Mouse (Mus musculus): ENCODE measurements around the gene Tmem163. TPM values are rescaled to one million over a fixed set of nuclear protein-coding genes. Genes with fewer than 3 reads are reported as not detected.

The Tmem163 gene
- 57.8 and 64.5 TPM in 2 replicates for polyA plus RNA-seq (2014; fragmentation: Nextera tagmentation; extraction: Ambion mirVana)

GRCm38 (mm10) chr1:127679498-127680133 is at the start of gene Tmem163:
Gene Tmem163 (minus strand): TSS chr1:127679548.
- Histone ChIP-seq H3K9me3 (ENCODE audit: control insufficient read depth, low read length) (no peaks in the 10 kb centered on the region), H3K27ac (ENCODE audit: low read depth, low read length) (peak within 1 kb of the TSS; percentile 73), H3K36me3 (ENCODE audit: control insufficient read depth, insufficient read depth, low read length) (no peaks in the 10 kb centered on the region), H3K27me3 (ENCODE audit: control insufficient read depth, insufficient read depth, low read length) (peaks cover 14% of the 10 kb centered on the region), H3K4me1 (ENCODE audit: control insufficient read depth, insufficient read depth, low read length) (0 out of 2 replicates have a peak, but pooled peaks cover 6% of the 10 kb centered on the region), H3K4me2 (ENCODE audit: low read depth, low read length) (peak within 1 kb of the TSS; percentile 70), H3K9ac (replicated peaks; ENCODE audit: low read depth, low read length) (peak within 1 kb of the TSS; percentile 76), H3K4me3 (ENCODE audit: low read depth, low read length) (peak within 1 kb of the TSS; percentile 66)
- WGBS = 12% methylated on average over 18 of the region's 18 CpGs
- ATAC-seq (ENCODE audit: low read depth) = no peak

DNA sequence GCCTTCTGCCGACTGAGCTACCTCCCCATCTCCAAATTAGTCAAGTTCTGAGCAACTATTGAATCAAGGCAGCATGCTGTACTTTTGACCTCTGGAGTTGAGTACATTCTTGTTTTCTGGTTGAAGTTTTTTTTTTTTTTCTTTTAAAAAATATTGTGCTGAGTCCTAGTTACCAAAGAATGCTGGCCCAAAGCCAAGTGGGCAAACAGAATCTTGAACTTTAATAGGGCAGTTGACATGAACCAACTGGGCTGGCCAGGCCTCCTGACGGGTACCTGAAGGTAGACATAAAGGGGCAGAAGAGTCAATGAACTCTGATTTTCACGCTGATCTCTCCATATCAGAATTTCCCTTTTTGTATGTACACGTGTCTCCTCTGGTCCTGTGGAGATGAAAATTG is 49.7 kb upstream of the Tmem163 start, which contains the start of gene Acmsd:
Gene Acmsd, plus strand, starts transcription at position 318 of the 400 bp plus-strand sequence.
- Histone ChIP-seq H3K4me1 (ENCODE audit: control insufficient read depth, insufficient read depth, low read length) (no peaks in the 10 kb centered on the region), H3K9ac (replicated peaks; ENCODE audit: low read depth, low read length) (no peak within 1 kb of the TSS), H3K27ac (ENCODE audit: low read depth, low read length) (no peak within 1 kb of the TSS), H3K27me3 (ENCODE audit: control insufficient read depth, insufficient read depth, low read length) (no peaks in the 10 kb centered on the region), H3K4me3 (ENCODE audit: low read depth, low read length) (no peak within 1 kb of the TSS), H3K9me3 (ENCODE audit: control insufficient read depth, low read length) (no peaks in the 10 kb centered on the region), H3K36me3 (ENCODE audit: control insufficient read depth, insufficient read depth, low read length) (no peaks in the 10 kb centered on the region), H3K4me2 (ENCODE audit: low read depth, low read length) (no peak within 1 kb of the TSS)
- no peak for ATAC-seq (ENCODE audit: low read depth)
- WGBS = 97% methylated on average over 4 of the region's 4 CpGs

DNA sequence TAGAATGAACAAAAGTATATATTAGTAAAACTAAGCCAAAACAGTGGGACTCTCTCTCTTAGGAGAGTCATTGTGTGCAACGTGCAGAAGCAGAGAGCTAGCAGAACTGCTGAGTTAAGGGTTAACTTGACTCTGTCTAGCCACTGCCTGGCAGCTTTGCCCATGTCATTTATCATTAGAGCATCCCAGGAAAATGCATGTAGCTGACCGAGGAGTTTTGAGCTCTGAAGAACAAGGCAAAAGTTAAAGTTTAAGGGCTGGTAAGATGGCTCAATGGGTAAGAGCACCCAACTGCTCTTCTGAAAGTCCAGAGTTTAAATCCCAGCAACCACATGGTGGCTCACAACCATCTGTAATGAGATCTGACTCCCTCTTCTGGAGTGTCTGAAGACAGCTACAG is 44.2 kb upstream of the Tmem163 start:
- no peak overlapping the region for H3K4me3 ChIP-seq (ENCODE audit: low read depth, low read length)
- no peaks in the 10 kb centered on the region for H3K36me3 ChIP-seq (ENCODE audit: control insufficient read depth, insufficient read depth, low read length)
- 49% methylated on average over 2 of the region's 2 CpGs for WGBS
- no peak overlapping the region for H3K27ac ChIP-seq (ENCODE audit: low read depth, low read length)
- ATAC-seq (ENCODE audit: low read depth) = no peak
- H3K27me3 ChIP-seq (ENCODE audit: control insufficient read depth, insufficient read depth, low read length) = no peaks in the 10 kb centered on the region
- H3K4me1 ChIP-seq (ENCODE audit: control insufficient read depth, insufficient read depth, low read length) = no peaks in the 10 kb centered on the region
- no peak overlapping the region for H3K4me2 ChIP-seq (ENCODE audit: low read depth, low read length)
- H3K9me3 ChIP-seq (ENCODE audit: control insufficient read depth, low read length) = no peaks in the 10 kb centered on the region
- no peak overlapping the region for H3K9ac ChIP-seq (replicated peaks; ENCODE audit: low read depth, low read length)

- Histone ChIP-seq H3K4me1 (ENCODE audit: control insufficient read depth, insufficient read depth, low read length) (no peaks in the 10 kb centered on the region), H3K4me3 (ENCODE audit: low read depth, low read length) (no peak overlapping the region), H3K4me2 (ENCODE audit: low read depth, low read length) (no peak overlapping the region), H3K27ac (ENCODE audit: low read depth, low read length) (no peak overlapping the region), H3K9me3 (ENCODE audit: control insufficient read depth, low read length) (no peaks in the 10 kb centered on the region), H3K9ac (replicated peaks; ENCODE audit: low read depth, low read length) (no peak overlapping the region), H3K27me3 (ENCODE audit: control insufficient read depth, insufficient read depth, low read length) (no peaks in the 10 kb centered on the region), H3K36me3 (ENCODE audit: control insufficient read depth, insufficient read depth, low read length) (no peaks in the 10 kb centered on the region)
- ATAC-seq (ENCODE audit: low read depth) = no peak
- WGBS = 85% methylated on average over 1 of the region's 1 CpGs
Observed at GRCm38 (mm10) chr1:127718290-127718689, 38.9 kb upstream of the Tmem163 start.

- no peaks in the 10 kb centered on the region for H3K36me3 ChIP-seq (ENCODE audit: control insufficient read depth, insufficient read depth, low read length)
- H3K4me3 ChIP-seq (ENCODE audit: low read depth, low read length) = no peak overlapping the region
- no peaks in the 10 kb centered on the region for H3K27me3 ChIP-seq (ENCODE audit: control insufficient read depth, insufficient read depth, low read length)
- no peaks in the 10 kb centered on the region for H3K9me3 ChIP-seq (ENCODE audit: control insufficient read depth, low read length)
- no peak for ATAC-seq (ENCODE audit: low read depth)
- no peak overlapping the region for H3K9ac ChIP-seq (replicated peaks; ENCODE audit: low read depth, low read length)
- no peak overlapping the region for H3K4me2 ChIP-seq (ENCODE audit: low read depth, low read length)
- 93% methylated on average over 8 of the region's 8 CpGs for WGBS
- H3K27ac ChIP-seq (ENCODE audit: low read depth, low read length) = no peak overlapping the region
- no peaks in the 10 kb centered on the region for H3K4me1 ChIP-seq (ENCODE audit: control insufficient read depth, insufficient read depth, low read length)
Observed at GRCm38 (mm10) chr1:127716441-127716840, 37.1 kb upstream of the Tmem163 start.

DNA sequence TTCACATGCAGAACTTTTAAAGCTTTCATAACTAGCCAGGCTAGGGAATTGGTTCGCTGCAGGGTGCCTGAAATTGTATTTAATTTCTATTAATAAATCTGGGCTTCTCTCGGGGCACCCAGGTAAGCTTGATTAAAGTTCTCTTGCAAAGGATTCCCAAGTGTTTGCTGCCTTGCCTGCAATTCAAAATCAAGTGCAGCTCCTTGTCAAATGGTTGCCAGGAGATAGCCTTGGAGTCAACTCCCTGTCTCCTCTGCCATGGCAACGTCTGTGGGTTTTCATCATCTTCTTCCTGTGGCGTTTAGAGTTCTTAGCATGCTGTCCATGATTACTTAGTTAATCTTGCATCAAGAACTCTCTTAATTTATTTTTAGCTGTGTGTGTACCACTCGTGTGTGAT is 26.9 kb upstream of the Tmem163 start:
- no peak for ATAC-seq (ENCODE audit: low read depth)
- WGBS = 63% methylated on average over 5 of the region's 5 CpGs
- H3K27ac ChIP-seq (ENCODE audit: low read depth, low read length) = no peak overlapping the region
- H3K9ac ChIP-seq (replicated peaks; ENCODE audit: low read depth, low read length) = no peak overlapping the region
- no peak overlapping the region for H3K4me2 ChIP-seq (ENCODE audit: low read depth, low read length)
- no peaks in the 10 kb centered on the region for H3K9me3 ChIP-seq (ENCODE audit: control insufficient read depth, low read length)
- H3K27me3 ChIP-seq (ENCODE audit: control insufficient read depth, insufficient read depth, low read length) = no peaks in the 10 kb centered on the region
- no peak overlapping the region for H3K4me3 ChIP-seq (ENCODE audit: low read depth, low read length)
- no peaks in the 10 kb centered on the region for H3K4me1 ChIP-seq (ENCODE audit: control insufficient read depth, insufficient read depth, low read length)
- H3K36me3 ChIP-seq (ENCODE audit: control insufficient read depth, insufficient read depth, low read length) = no peaks in the 10 kb centered on the region

- Histone ChIP-seq H3K27me3 (ENCODE audit: control insufficient read depth, insufficient read depth, low read length) (no peaks in the 10 kb centered on the region), H3K36me3 (ENCODE audit: control insufficient read depth, insufficient read depth, low read length) (no peaks in the 10 kb centered on the region), H3K9ac (replicated peaks; ENCODE audit: low read depth, low read length) (no peak overlapping the region), H3K4me2 (ENCODE audit: low read depth, low read length) (no peak overlapping the region), H3K9me3 (ENCODE audit: control insufficient read depth, low read length) (no peaks in the 10 kb centered on the region), H3K27ac (ENCODE audit: low read depth, low read length) (no peak overlapping the region), H3K4me3 (ENCODE audit: low read depth, low read length) (no peak overlapping the region), H3K4me1 (ENCODE audit: control insufficient read depth, insufficient read depth, low read length) (no peaks in the 10 kb centered on the region)
- 79% methylated on average over 1 of the region's 1 CpGs for WGBS
- no peak for ATAC-seq (ENCODE audit: low read depth)
Observed at GRCm38 (mm10) chr1:127702187-127702586, 22.8 kb upstream of the Tmem163 start.

DNA sequence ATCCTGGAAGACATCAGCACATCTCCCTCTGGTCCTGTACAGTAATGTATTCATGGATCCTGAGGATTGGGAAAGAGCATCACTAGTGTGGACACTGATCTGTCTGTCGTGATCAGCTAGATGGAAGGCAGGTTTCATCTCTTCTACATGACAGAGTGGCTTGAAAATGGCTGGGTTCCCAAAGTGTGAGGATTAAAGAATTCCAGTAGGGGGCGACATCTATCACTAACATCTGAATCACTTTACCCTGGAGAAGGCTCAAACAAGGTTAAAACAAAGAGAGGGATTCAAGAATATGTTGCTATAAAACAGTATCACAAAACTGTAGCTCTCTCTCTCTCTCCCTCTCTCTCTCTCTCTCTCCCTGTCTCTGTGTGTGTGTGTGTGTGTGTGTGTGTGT is 17.2 kb upstream of the Tmem163 start:
- Histone ChIP-seq H3K36me3 (ENCODE audit: control insufficient read depth, insufficient read depth, low read length) (no peaks in the 10 kb centered on the region), H3K4me1 (ENCODE audit: control insufficient read depth, insufficient read depth, low read length) (no peaks in the 10 kb centered on the region), H3K27ac (ENCODE audit: low read depth, low read length) (no peak overlapping the region), H3K4me3 (ENCODE audit: low read depth, low read length) (no peak overlapping the region), H3K27me3 (ENCODE audit: control insufficient read depth, insufficient read depth, low read length) (no peaks in the 10 kb centered on the region), H3K4me2 (ENCODE audit: low read depth, low read length) (no peak overlapping the region), H3K9me3 (ENCODE audit: control insufficient read depth, low read length) (no peaks in the 10 kb centered on the region), H3K9ac (replicated peaks; ENCODE audit: low read depth, low read length) (no peak overlapping the region)
- ATAC-seq (ENCODE audit: low read depth) = no peak
- 32% methylated on average over 2 of the region's 2 CpGs for WGBS

- ATAC-seq (ENCODE audit: low read depth) = peak; percentile 79
- peak overlapping the region; percentile 70 for H3K4me2 ChIP-seq (ENCODE audit: low read depth, low read length)
- H3K4me1 ChIP-seq (ENCODE audit: control insufficient read depth, insufficient read depth, low read length) = 0 out of 2 replicates have a peak, but pooled peaks cover 6% of the 10 kb centered on the region
- H3K27ac ChIP-seq (ENCODE audit: low read depth, low read length) = peak overlapping the region; percentile 73
- peak overlapping the region; percentile 76 for H3K9ac ChIP-seq (replicated peaks; ENCODE audit: low read depth, low read length)
- H3K4me3 ChIP-seq (ENCODE audit: low read depth, low read length) = peak overlapping the region; percentile 66
- peaks cover 17% of the 10 kb centered on the region for H3K27me3 ChIP-seq (ENCODE audit: control insufficient read depth, insufficient read depth, low read length)
- no peaks in the 10 kb centered on the region for H3K9me3 ChIP-seq (ENCODE audit: control insufficient read depth, low read length)
- 1% methylated on average over 60 of the region's 64 CpGs for WGBS
- no peaks in the 10 kb centered on the region for H3K36me3 ChIP-seq (ENCODE audit: control insufficient read depth, insufficient read depth, low read length)
Observed at GRCm38 (mm10) chr1:127677661-127678580, 1.4 kb downstream of the Tmem163 start.
